Mouse (Mus musculus) brown adipose tissue, adult 24 weeks (tissue): ENCODE data around the gene Chid1. TPM values are rescaled to one million over a fixed set of nuclear protein-coding genes. Genes with fewer than 3 reads are reported as not detected.

Experiments used
- H3K27ac ChIP-seq: fragments of 200-500 bp; replicated peaks from 2 replicates; pipeline ENCODE4 v1.5.1; 2012; ENCODE audit warnings: low read depth, mild to moderate bottlenecking, low read length
- H3K4me1 ChIP-seq: fragments of 200-500 bp; 2 replicates; pipeline ENCODE4 v1.6.1; 2012; ENCODE audit warnings: low read length, mixed read lengths; ENCODE audit not compliant: control insufficient read depth, insufficient read depth, insufficient read length
- H3K4me3 ChIP-seq: fragments of 200-500 bp; 2 replicates; pipeline ENCODE4 v1.5.1; 2012; ENCODE audit warnings: low read depth, mild to moderate bottlenecking, low read length, moderate library complexity; ENCODE audit not compliant: insufficient read depth
- polyA plus RNA-seq: library from polyadenylated mRNA; stranded (reverse); fragments of >200 nt; gene quantifications from 2 replicates; pipeline ENCODE4 v1.2.4, GENCODE M21; 2012; ENCODE audit not compliant: missing spikeins, insufficient read depth, insufficient read length

The Chid1 gene
- polyA plus RNA-seq, 1 experiment = 13.4 TPM

- Histone ChIP-seq H3K27ac (no peak overlapping the region), H3K4me3 (no peak overlapping the region), H3K4me1 (no peaks in the 10 kb centered on the region)
Measured at GRCm38 (mm10) chr7:141501820-141502555, 37.7 kb downstream of the Chid1 start.

- H3K27ac ChIP-seq = no peak overlapping the region
- H3K4me1 ChIP-seq = no peaks in the 10 kb centered on the region
- no peak overlapping the region for H3K4me3 ChIP-seq
Measured at GRCm38 (mm10) chr7:141497600-141497999, 42.1 kb downstream of the Chid1 start.

GRCm38 (mm10) chr7:141495940-141496339, 43.7 kb downstream of the Chid1 start:
- H3K4me3 ChIP-seq = no peak overlapping the region
- H3K4me1 ChIP-seq = no peaks in the 10 kb centered on the region
- no peak overlapping the region for H3K27ac ChIP-seq

- Histone ChIP-seq H3K27ac (no peak overlapping the region), H3K4me1 (no peaks in the 10 kb centered on the region), H3K4me3 (no peak overlapping the region)
Measured at GRCm38 (mm10) chr7:141495379-141495778, 44.3 kb downstream of the Chid1 start.

GRCm38 (mm10) chr7:141493729-141494128, 45.9 kb downstream of the Chid1 start:
- Histone ChIP-seq H3K4me3 (no peak overlapping the region), H3K4me1 (no peaks in the 10 kb centered on the region)

GRCm38 (mm10) chr7:141492738-141493137, 46.9 kb downstream of the Chid1 start:
- no peak overlapping the region for H3K27ac ChIP-seq
- no peaks in the 10 kb centered on the region for H3K4me1 ChIP-seq
- no peak overlapping the region for H3K4me3 ChIP-seq

More at GRCm38 (mm10) chr7:141493729-141494128, 45.9 kb downstream of the Chid1 start:
- no peak overlapping the region for H3K27ac ChIP-seq

GRCm38 (mm10) chr7:141491151-141491550, 48.5 kb downstream of the Chid1 start:
- Histone ChIP-seq H3K4me3 (no peak overlapping the region), H3K4me1 (no peaks in the 10 kb centered on the region), H3K27ac (no peak overlapping the region)

- peaks cover 21% of the 10 kb centered on the region for H3K4me1 ChIP-seq
- no peak overlapping the region for H3K4me3 ChIP-seq
- no peak overlapping the region for H3K27ac ChIP-seq
Measured at GRCm38 (mm10) chr7:141487141-141487540, 52.5 kb downstream of the Chid1 start.

- Histone ChIP-seq H3K4me1 (peaks cover 21% of the 10 kb centered on the region), H3K27ac (no peak overlapping the region), H3K4me3 (no peak overlapping the region)
Measured at GRCm38 (mm10) chr7:141486239-141486638, 53.4 kb downstream of the Chid1 start.

GRCm38 (mm10) chr7:141485606-141486005, 54.1 kb downstream of the Chid1 start:
- no peak overlapping the region for H3K27ac ChIP-seq
- no peak overlapping the region for H3K4me3 ChIP-seq
- peaks cover 21% of the 10 kb centered on the region for H3K4me1 ChIP-seq

- H3K27ac ChIP-seq = no peak overlapping the region
- no peak overlapping the region for H3K4me3 ChIP-seq
- peaks cover 21% of the 10 kb centered on the region for H3K4me1 ChIP-seq
Measured at GRCm38 (mm10) chr7:141485186-141485585, 54.5 kb downstream of the Chid1 start.

GRCm38 (mm10) chr7:141484186-141485120, 55.2 kb downstream of the Chid1 start:
- Histone ChIP-seq H3K27ac (no peak overlapping the region), H3K4me3 (no peak overlapping the region)

GRCm38 (mm10) chr7:141483114-141483653, 56.5 kb downstream of the Chid1 start:
- H3K4me1 ChIP-seq = peaks cover 22% of the 10 kb centered on the region
- H3K27ac ChIP-seq = no peak overlapping the region
- no peak overlapping the region for H3K4me3 ChIP-seq

More at GRCm38 (mm10) chr7:141484186-141485120, 55.2 kb downstream of the Chid1 start:
- peaks cover 21% of the 10 kb centered on the region for H3K4me1 ChIP-seq

GRCm38 (mm10) chr7:141482531-141483024, 57.1 kb downstream of the Chid1 start:
- H3K4me1 ChIP-seq = peaks cover 28% of the 10 kb centered on the region
- H3K4me3 ChIP-seq = peak overlapping the region; percentile 47; the same call in 1 of the 2 replicates
- no peak overlapping the region for H3K27ac ChIP-seq
